Mouse (Mus musculus) frontal cortex, adult 2 months (tissue): ENCODE data around the gene Fgf4. TPM values are rescaled to one million over a fixed set of nuclear protein-coding genes. Genes with fewer than 3 reads are reported as not detected.

ENCODE experiments used
- DNase-seq, 2 experiments: peaks; one replicate each; pipeline ENCODE4 v3.0.0; 2022; ENCODE audit warnings: low spot score in 1 of 2; ENCODE audit errors: extremely low spot score in 1 of 2
- polyA plus RNA-seq: library from polyadenylated mRNA; depleted of rRNA; stranded (reverse); fragments of >200 nt; gene quantifications from 2 replicates; pipeline ENCODE4 v1.2.3, GENCODE M21; 2012; rRNA removed

Gene Fgf4
- not detected in 2 replicates for polyA plus RNA-seq

GRCm38 (mm10) chr7:144847067-144847466 lies at the start of gene Fgf4:
Gene Fgf4 (plus strand): TSS chr7:144847367.
- no peak for DNase-seq

GRCm38 (mm10) chr7:144798471-144798870 lies 48.7 kb upstream of the Fgf4 start:
- DNase-seq = peak in 1 of 2 experiments; percentile 65

DNA sequence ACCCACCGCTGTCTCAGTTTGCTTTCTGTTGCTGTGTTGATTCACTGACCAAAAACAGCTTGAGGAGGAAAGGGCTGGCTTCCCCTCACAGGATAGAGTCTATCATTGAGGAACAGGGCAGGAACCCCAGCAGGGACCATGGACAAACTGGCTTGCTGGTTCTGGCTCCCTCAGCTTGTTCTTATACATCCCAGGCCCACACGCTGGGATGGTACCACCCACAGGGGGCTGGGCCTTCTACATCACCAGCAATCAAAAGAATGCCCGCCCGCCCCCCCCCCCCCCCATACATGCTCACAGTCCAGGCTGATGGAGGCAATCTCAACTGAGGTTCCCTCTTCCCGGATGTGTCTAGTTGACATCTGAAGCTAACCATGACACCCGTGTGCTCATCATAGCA lies 40.1 kb upstream of the Fgf4 start:
- DNase-seq = no peak

DNA sequence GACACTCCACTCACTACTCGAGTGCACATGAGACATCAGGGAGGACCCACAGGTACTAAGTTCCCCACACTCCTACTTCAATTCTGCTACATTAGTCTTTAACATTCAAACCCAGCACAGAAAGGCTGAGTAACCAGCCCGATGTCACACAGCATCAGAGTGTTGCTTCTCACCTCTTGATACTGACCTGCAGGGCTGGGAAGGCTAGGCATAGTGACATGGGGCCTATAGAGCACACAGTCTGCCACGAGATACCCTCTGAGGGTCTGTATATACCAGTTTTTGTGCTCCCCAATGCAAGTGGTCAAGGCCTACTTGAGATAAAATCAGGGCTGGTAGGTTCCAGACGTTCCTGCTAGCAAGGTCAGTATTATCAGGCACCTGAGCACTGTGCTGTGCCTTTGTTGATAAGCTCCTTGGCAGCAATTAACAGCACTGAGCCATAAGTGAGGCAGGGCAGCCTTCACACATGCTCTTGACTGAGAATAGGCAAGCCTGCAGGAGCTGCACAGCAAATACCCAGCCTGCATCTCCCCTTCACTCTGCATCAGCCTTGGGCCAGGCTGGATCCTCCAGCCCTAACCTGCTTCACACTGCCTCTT lies 39.1 kb upstream of the Fgf4 start:
- no peak for DNase-seq

- DNase-seq = no peak
These were observed 35.6 kb upstream of the Fgf4 start for GRCm38 (mm10) chr7:144811521-144811920.

- DNase-seq = no peak
These were observed 25.3 kb upstream of the Fgf4 start for GRCm38 (mm10) chr7:144821901-144822300.

DNA sequence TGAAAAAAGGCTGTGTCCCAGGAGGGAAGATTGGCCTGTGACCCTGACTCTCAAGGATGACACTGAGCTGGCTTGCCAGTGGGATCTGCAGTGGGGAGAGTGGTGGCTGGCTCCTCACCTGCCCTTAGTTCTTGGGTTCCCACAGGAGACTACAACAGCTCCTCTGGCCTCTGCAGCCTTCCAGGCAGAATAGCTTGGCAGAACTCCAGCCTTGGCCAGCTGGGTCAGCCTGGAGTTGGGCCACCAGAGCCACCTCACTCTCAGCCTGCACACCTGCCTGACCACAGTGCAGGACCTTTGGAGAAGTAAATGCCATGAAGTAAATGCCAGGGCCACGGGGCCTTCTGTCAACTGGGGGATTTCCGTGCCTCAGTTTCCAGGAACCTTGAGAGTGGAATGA lies 23.2 kb upstream of the Fgf4 start:
- no peak for DNase-seq

DNA sequence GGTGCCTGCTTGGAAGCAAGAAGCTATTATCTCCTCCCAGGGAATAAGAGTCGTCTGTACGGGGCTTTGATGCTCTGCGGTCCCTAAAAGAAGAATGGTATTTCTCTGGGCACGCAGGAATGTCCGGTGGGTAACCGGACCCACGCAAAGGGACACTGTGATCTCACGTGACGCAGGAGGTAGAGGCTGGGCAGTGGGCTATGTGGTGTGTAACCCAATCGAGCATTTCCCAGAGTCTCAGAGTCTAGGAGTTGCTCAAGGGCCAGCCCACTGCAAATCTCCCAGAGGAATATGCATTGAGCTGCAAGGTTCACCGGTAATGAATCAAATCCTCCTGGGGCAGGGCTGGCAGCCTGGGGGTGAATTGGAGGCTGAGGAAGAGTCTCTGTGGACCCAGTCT lies 18.8 kb upstream of the Fgf4 start:
- DNase-seq = no peak

GRCm38 (mm10) chr7:144837891-144838488 lies 9.2 kb upstream of the Fgf4 start, which contains the start of gene Fgf3:
Gene Fgf3 (plus strand): TSS chr7:144838083.
- DNase-seq = peak in 1 of 2 experiments; percentile 4

- peak in 1 of 2 experiments; percentile 9 for DNase-seq
These were observed 8.4 kb upstream of the Fgf4 start for GRCm38 (mm10) chr7:144838522-144839503.

- peak in 1 of 2 experiments; percentile 42 for DNase-seq
These were observed 1.0 kb upstream of the Fgf4 start for GRCm38 (mm10) chr7:144846158-144846557.

DNA sequence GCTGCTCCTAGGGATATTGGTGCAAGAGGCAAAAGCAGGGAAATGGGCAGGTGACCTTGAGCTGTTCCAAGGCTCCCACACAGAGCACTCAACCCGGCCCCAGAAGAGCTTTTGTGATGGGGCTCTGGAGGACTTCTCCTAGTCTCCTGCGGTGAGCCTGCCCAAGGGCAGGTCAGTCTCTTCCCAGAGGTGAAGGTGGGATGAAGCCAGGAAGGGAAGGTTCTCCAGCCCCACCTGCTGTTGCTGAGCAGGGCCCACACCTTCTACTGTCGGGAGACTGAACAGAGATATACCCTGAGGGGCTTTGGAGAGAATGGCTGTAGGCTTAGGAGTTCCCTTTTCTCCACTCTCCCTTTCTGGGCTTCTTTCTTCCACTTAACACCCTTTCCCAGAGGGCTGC lies 4.2 kb downstream of the Fgf4 start:
- no peak for DNase-seq

- DNase-seq = no peak
These were observed 7.8 kb downstream of the Fgf4 start for GRCm38 (mm10) chr7:144854966-144855365.

- no peak for DNase-seq
These were observed 10.0 kb downstream of the Fgf4 start for GRCm38 (mm10) chr7:144857158-144857557.

DNA sequence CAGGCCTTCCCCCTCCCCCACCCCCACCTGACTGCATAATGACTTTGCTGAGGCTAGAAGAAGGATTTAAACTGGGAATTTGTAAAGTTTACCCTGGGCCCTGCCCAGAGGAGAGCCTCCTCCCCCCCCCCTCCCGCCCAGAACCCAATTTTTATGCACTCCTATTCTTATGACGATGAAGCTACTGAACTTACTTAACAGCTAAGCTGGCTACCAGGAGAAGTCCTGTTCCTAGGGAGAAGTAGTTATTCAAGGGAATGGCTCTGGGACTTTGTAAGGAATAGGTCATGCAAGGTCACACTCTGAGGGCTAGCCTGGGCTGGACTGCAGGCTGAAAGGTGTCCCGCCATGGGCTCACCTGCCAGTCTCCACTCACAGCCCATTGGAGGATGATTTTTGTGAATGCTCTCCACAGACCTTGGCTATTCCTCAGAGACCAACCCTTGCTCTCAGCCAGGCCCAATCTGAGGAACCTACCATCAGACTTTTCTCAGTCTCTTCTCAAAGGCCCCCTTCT lies 10.7 kb downstream of the Fgf4 start:
- no peak for DNase-seq

- DNase-seq = no peak
These were observed 11.5 kb downstream of the Fgf4 start for GRCm38 (mm10) chr7:144858702-144859101.

DNA sequence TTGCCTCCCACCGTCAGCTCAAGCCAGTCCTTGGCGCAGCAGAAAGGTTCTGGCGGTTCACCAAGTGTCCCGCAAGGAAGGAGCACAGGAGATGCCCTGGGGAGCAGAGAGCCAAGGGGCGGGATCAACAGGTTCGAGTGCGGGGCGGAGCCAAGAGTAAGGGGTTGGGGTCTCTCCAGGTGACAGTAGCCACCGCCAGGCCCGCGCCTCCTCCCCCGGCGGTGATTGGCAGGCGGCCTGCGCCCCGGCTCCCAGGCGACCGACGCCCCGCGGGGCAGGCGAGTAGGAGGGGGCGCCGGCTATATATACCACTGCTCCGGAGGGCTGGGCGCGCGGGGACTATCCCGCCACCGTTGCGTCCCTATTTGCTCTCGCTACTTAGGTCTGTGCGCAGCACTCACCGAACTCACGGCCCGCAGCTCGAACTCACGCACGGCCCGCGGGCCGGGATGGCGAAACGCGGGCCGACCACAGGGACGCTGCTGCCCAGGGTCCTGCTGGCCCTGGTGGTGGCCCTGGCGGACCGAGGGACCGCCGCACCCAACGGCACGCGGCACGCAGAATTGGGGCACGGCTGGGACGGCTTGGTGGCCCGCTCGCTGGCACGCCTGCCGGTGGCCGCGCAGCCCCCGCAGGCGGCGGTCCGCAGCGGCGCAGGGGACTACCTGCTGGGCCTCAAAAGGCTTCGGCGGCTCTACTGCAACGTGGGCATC lies 14.0 kb downstream of the Fgf4 start:
- no peak for DNase-seq

DNA sequence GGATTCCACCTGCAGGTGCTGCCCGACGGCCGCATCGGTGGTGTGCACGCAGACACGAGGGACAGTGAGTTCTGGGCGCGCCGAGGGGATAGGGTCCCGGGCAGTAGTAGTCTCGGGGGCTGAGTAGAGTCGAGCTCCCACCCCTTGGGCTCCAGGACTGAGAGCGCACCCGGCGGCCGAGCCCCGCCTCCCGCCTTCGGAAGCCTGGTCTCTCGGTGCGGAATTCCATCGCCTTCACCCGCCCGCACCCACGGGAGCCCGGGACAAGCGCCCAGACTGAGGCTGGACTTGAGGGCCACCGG lies 14.6 kb downstream of the Fgf4 start:
- DNase-seq = no peak

DNA sequence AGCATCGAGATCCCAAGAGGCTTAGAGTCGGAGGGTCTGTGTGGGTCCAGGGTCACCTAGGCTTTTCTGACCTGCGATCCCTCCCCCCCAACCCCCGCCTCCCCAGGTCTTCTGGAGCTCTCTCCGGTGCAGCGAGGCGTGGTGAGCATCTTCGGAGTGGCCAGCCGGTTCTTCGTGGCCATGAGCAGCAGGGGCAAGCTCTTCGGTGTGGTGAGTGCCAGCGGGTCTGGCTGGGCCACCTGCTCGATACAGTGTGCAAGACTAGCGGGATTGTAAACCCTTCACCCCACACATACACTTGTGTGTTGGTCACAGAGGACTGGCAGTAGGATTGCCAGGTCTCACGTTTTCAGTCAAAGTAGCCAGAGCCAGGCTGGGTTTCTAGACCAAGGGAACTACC lies 15.0 kb downstream of the Fgf4 start:
- no peak for DNase-seq

- DNase-seq = no peak
These were observed 15.5 kb downstream of the Fgf4 start for GRCm38 (mm10) chr7:144862712-144863111.

GRCm38 (mm10) chr7:144863196-144863595 lies 16.0 kb downstream of the Fgf4 start:
- no peak for DNase-seq
